Mouse (Mus musculus): ENCODE measurements at regions not wholly inside any gene's neighbourhood (a gene's known extent, or its start where the extent isn't known, plus 50 kb on each side); places are given as distances from the start of the nearest gene placed in this dataset.
"Not testable (repeated sequence)": the region's sequence is repeated elsewhere in the genome, so short reads cannot be mapped to it uniquely, and the experiment has no call there.

DNA sequence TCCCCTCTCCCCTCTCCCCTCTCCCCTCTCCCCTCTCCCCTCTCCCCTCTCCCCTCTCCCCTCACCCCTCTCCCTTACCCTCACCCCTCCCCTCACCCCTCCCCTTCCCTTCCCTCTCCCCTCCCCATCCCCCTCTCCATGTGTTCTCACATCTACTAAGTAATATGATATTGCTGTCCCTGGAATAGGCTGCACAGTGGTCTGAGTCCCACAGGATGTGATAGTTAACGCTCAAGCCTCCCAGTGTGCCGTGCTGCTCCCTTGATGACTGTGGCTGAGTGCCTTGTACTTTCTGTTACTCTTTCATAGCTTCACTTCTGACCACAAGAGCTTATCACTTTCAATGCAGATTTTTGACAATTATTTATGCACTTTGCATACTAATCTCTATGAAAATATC is 620.4 kb upstream of the Igfbp3 start:
- WGBS = 59% methylated on average over 2 of the region's 2 CpGs
- Histone ChIP-seq H3K9me3 (no peaks in the 10 kb centered on the region), H3K27me3 (replicated peaks) (no peaks in the 10 kb centered on the region), H3K27ac (no peak overlapping the region), H3K4me2 (no peak overlapping the region), H3K4me1 (no peaks in the 10 kb centered on the region), H3K36me3 (replicated peaks) (no peaks in the 10 kb centered on the region), H3K4me3 (no peak overlapping the region), H3K9ac (no peak overlapping the region)
- ATAC-seq (replicated peaks) = no peak

GRCm38 (mm10) chr11:7832376-7832775 is 618.7 kb upstream of the Igfbp3 start:
- no peak overlapping the region for H3K9ac ChIP-seq
- ATAC-seq (replicated peaks) = no peak
- no peaks in the 10 kb centered on the region for H3K27me3 ChIP-seq (replicated peaks)
- H3K4me2 ChIP-seq = no peak overlapping the region
- 75% methylated on average over 8 of the region's 8 CpGs for WGBS
- no peaks in the 10 kb centered on the region for H3K9me3 ChIP-seq
- H3K4me1 ChIP-seq = no peaks in the 10 kb centered on the region
- H3K4me3 ChIP-seq = no peak overlapping the region
- no peak overlapping the region for H3K27ac ChIP-seq
- H3K36me3 ChIP-seq (replicated peaks) = no peaks in the 10 kb centered on the region

GRCm38 (mm10) chr11:7829770-7830169 is 616.0 kb upstream of the Igfbp3 start:
- Histone ChIP-seq H3K9ac (no peak overlapping the region), H3K27ac (no peak overlapping the region), H3K36me3 (replicated peaks) (no peaks in the 10 kb centered on the region), H3K4me2 (no peak overlapping the region), H3K9me3 (no peaks in the 10 kb centered on the region), H3K27me3 (replicated peaks) (no peaks in the 10 kb centered on the region), H3K4me1 (no peaks in the 10 kb centered on the region), H3K4me3 (no peak overlapping the region)
- no peak for ATAC-seq (replicated peaks)
- WGBS = 33% methylated on average over 1 of the region's 1 CpGs

DNA sequence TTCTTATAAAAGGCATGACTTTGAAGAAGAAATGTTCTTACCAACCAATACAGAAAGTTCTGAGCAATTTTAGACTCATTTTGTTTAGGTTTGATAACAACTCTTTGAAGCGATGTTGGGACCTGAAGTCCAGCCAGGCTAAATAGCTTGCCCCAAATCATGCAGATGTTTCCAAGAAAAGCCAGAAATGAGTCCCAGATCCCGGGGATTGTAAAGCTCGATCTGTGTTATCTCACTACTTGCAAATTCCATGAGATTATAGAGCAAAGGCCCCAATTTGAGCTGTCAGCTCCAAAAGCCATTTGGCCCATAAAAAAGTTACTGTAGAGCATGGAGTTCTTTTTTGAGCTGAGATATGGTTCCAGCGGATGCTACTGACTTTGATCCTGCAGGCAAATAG is 614.3 kb upstream of the Igfbp3 start:
- 91% methylated on average over 4 of the region's 4 CpGs for WGBS
- no peak for ATAC-seq (replicated peaks)
- H3K9me3 ChIP-seq = no peaks in the 10 kb centered on the region

GRCm38 (mm10) chr11:7827402-7827801 is 613.7 kb upstream of the Igfbp3 start:
- no peak overlapping the region for H3K27ac ChIP-seq
- 93% methylated on average over 1 of the region's 1 CpGs for WGBS
- H3K9me3 ChIP-seq = no peaks in the 10 kb centered on the region
- H3K27me3 ChIP-seq (replicated peaks) = no peaks in the 10 kb centered on the region
- H3K4me3 ChIP-seq = no peak overlapping the region
- ATAC-seq (replicated peaks) = no peak
- no peak overlapping the region for H3K9ac ChIP-seq
- no peak overlapping the region for H3K4me2 ChIP-seq
- H3K4me1 ChIP-seq = no peaks in the 10 kb centered on the region
- no peaks in the 10 kb centered on the region for H3K36me3 ChIP-seq (replicated peaks)

More for the DNA sequence above, 614.3 kb upstream of the Igfbp3 start:
- Histone ChIP-seq H3K4me3 (no peak overlapping the region), H3K9ac (no peak overlapping the region), H3K36me3 (replicated peaks) (no peaks in the 10 kb centered on the region), H3K4me1 (no peaks in the 10 kb centered on the region), H3K27ac (no peak overlapping the region), H3K4me2 (no peak overlapping the region), H3K27me3 (replicated peaks) (no peaks in the 10 kb centered on the region)

- 86% methylated on average over 5 of the region's 5 CpGs for WGBS
- Histone ChIP-seq H3K4me2 (no peak overlapping the region), H3K9me3 (no peaks in the 10 kb centered on the region), H3K27me3 (replicated peaks) (no peaks in the 10 kb centered on the region), H3K36me3 (replicated peaks) (no peaks in the 10 kb centered on the region), H3K27ac (no peak overlapping the region), H3K4me1 (no peaks in the 10 kb centered on the region), H3K4me3 (no peak overlapping the region), H3K9ac (no peak overlapping the region)
- ATAC-seq (replicated peaks) = no peak
Measured at GRCm38 (mm10) chr11:7815750-7816149, 602.0 kb upstream of the Igfbp3 start.

GRCm38 (mm10) chr11:7814556-7814955 is 600.8 kb upstream of the Igfbp3 start:
- WGBS = 74% methylated on average over 2 of the region's 2 CpGs
- H3K9ac ChIP-seq = no peak overlapping the region
- ATAC-seq (replicated peaks) = no peak

GRCm38 (mm10) chr11:7812436-7812835 is 598.7 kb upstream of the Igfbp3 start:
- H3K9me3 ChIP-seq = no peaks in the 10 kb centered on the region
- no peaks in the 10 kb centered on the region for H3K27me3 ChIP-seq (replicated peaks)
- H3K27ac ChIP-seq = no peak overlapping the region
- no peaks in the 10 kb centered on the region for H3K4me1 ChIP-seq
- no peak for ATAC-seq (replicated peaks)
- no peak overlapping the region for H3K4me2 ChIP-seq
- no peak overlapping the region for H3K9ac ChIP-seq
- no peaks in the 10 kb centered on the region for H3K36me3 ChIP-seq (replicated peaks)
- no peak overlapping the region for H3K4me3 ChIP-seq
- WGBS = 69% methylated on average over 2 of the region's 2 CpGs

More at GRCm38 (mm10) chr11:7814556-7814955, 600.8 kb upstream of the Igfbp3 start:
- Histone ChIP-seq H3K4me3 (no peak overlapping the region), H3K27ac (no peak overlapping the region), H3K4me2 (no peak overlapping the region), H3K27me3 (replicated peaks) (no peaks in the 10 kb centered on the region), H3K36me3 (replicated peaks) (no peaks in the 10 kb centered on the region), H3K4me1 (no peaks in the 10 kb centered on the region), H3K9me3 (no peaks in the 10 kb centered on the region)

DNA sequence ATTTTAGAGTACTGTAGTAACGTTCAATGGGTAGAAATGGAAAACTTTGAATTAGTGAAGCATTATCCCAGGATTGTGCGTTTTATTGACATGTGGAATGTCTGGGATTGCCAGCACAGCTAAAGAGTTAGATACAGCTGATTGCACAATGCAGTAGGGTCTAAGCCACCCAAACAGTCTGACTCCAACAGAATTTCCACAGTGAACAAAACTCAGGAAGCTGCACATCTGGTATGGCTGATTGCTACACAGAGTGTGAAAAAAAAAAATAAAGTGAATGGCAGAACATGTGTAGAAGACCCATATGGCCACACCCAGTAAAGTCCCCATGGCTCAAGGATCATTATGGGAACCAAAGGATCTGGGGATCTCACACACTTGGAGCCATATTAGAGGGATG is 596.0 kb upstream of the Igfbp3 start:
- Histone ChIP-seq H3K27ac (no peak overlapping the region), H3K4me1 (no peaks in the 10 kb centered on the region), H3K4me2 (no peak overlapping the region), H3K36me3 (replicated peaks) (no peaks in the 10 kb centered on the region), H3K4me3 (no peak overlapping the region), H3K9me3 (no peaks in the 10 kb centered on the region), H3K9ac (no peak overlapping the region), H3K27me3 (replicated peaks) (no peaks in the 10 kb centered on the region)
- ATAC-seq (replicated peaks) = no peak
- WGBS = 82% methylated on average over 2 of the region's 2 CpGs

GRCm38 (mm10) chr11:7796373-7796772 is 582.6 kb upstream of the Igfbp3 start:
- Histone ChIP-seq H3K4me1 (no peaks in the 10 kb centered on the region), H3K27ac (no peak overlapping the region), H3K9me3 (no peaks in the 10 kb centered on the region), H3K4me2 (no peak overlapping the region), H3K36me3 (replicated peaks) (no peaks in the 10 kb centered on the region), H3K4me3 (no peak overlapping the region), H3K27me3 (replicated peaks) (no peaks in the 10 kb centered on the region), H3K9ac (no peak overlapping the region)
- no peak for ATAC-seq (replicated peaks)
- 83% methylated on average over 5 of the region's 5 CpGs for WGBS

DNA sequence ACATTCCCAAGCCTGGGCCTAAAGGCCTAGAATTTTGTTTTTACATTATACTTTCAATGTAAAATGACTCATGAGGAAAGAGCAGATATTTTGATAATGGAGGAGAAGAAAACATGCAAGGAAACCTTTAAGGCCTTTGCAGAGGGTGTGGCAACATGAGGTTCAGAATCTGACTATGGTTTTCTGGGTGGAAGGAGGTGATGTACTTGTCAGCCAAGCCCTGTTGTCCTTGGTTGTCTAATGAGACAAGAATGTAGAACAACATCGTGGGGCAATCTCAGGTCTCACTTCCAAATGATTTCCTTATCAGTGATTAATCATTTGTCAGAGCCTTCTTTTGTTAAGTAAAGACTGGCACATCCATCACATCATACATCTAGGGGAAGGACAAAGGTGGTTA is 580.5 kb upstream of the Igfbp3 start:
- Histone ChIP-seq H3K4me1 (no peaks in the 10 kb centered on the region), H3K4me3 (no peak overlapping the region), H3K4me2 (no peak overlapping the region), H3K27me3 (replicated peaks) (no peaks in the 10 kb centered on the region), H3K9ac (no peak overlapping the region), H3K9me3 (no peaks in the 10 kb centered on the region), H3K36me3 (replicated peaks) (no peaks in the 10 kb centered on the region), H3K27ac (no peak overlapping the region)
- 90% methylated on average over 1 of the region's 1 CpGs for WGBS
- ATAC-seq (replicated peaks) = no peak

DNA sequence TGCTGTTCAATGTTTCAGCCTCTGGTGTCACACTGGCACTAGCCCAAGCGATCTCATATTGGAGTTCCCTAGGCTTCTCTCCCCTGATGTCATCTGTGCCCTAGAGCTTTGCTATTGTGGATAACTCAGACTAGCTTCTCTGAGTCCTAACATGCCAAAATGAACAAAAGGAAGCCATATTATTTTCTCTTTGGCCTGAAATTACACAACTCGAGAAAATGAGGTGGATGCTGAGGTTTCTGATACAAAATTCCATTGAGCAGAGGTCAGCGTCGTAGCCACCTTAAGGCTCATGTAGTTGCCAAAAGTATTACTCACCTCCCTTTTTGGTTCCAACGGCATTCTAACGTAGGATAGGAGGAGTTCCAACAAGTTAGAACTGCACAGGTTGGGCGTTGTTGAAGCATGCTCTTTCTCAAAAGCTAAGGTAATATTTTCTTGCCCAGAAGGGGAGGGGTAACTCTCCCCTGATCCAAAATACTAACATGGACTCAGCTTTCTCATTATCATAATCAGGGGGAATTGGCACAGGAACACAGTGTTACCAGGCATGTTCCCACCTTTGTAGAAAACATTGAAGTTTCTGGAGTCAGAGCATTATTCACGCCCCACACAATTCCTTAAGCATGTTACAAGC is 566.9 kb upstream of the Igfbp3 start:
- no peaks in the 10 kb centered on the region for H3K27me3 ChIP-seq (replicated peaks)
- no peaks in the 10 kb centered on the region for H3K4me1 ChIP-seq
- WGBS = 91% methylated on average over 8 of the region's 8 CpGs
- H3K9ac ChIP-seq = no peak overlapping the region
- H3K9me3 ChIP-seq = no peaks in the 10 kb centered on the region
- H3K27ac ChIP-seq = no peak overlapping the region
- ATAC-seq (replicated peaks) = no peak
- no peak overlapping the region for H3K4me3 ChIP-seq
- H3K36me3 ChIP-seq (replicated peaks) = no peaks in the 10 kb centered on the region
- no peak overlapping the region for H3K4me2 ChIP-seq

DNA sequence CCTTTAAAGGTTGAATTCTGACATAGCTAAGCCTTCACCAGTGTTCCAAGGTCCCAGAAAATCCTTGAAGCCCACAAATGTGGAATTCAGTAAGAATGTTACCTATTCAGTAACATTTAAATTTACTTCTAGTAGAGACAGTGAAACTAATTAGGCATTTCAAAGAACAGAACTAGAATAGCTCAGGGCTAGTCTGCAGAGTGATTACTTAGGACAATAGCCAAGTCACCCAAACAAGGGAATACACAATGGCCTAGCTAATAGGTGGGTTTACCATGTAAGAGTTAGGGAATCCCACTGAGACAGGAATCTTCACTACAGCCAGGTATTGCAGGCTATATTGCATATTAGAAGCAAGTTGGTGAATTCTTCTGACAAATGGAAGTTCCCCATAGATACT is 561.6 kb upstream of the Igfbp3 start:
- not testable (repeated sequence) for H3K36me3 ChIP-seq (replicated peaks); H3K9ac ChIP-seq; H3K4me3 ChIP-seq; H3K27me3 ChIP-seq (replicated peaks); H3K9me3 ChIP-seq; H3K4me1 ChIP-seq; ATAC-seq (replicated peaks); H3K4me2 ChIP-seq; H3K27ac ChIP-seq

Data from midbrain, embryonic 15.5 days (tissue).